Mouse (Mus musculus) lung, postnatal 10 days (tissue): ENCODE data around the gene Olfr1272.
"Not testable (repeated sequence)": the region's sequence is repeated elsewhere in the genome, so short reads cannot be mapped to it uniquely, and the experiment has no call there.

Source experiments
- DNase-seq: peaks from one replicate; pipeline ENCODE4 v3.0.0; 2021

The Olfr1272 gene

GRCm38 (mm10) chr2:90292741-90293140 is at the start of gene Olfr1272:
Gene Olfr1272, minus strand, starts transcription at chr2:90292841.
- DNase-seq: no peak

- DNase-seq: not testable (repeated sequence)
Observed at GRCm38 (mm10) chr2:90321900-90322299, 29.3 kb upstream of the Olfr1272 start, which contains the start of gene Gm13769. Gene Gm13769, plus strand, starts transcription at chr2:90322200.

GRCm38 (mm10) chr2:90270932-90271331 is 21.7 kb downstream of the Olfr1272 start, which contains the start of gene Olfr1271:
Gene Olfr1271, minus strand, starts transcription at chr2:90271032.
- DNase-seq: no peak

- no peak for DNase-seq
Observed at GRCm38 (mm10) chr2:90257492-90257891, 35.1 kb downstream of the Olfr1272 start, which contains the start of gene Olfr142. Gene Olfr142, minus strand, starts transcription at chr2:90257592.
